Mouse (Mus musculus) c-Kit-negative CD71-positive TER-119-positive erythroid progenitor cells, embryonic 14.5 days (primary cell): ENCODE data around the gene Syde2.

Experiments used
- DNase-seq: peaks from one replicate; pipeline ENCODE4 v3.0.0-alpha.2; 2013; ENCODE audit warnings: low read depth, low spot score

Gene Syde2

GRCm38 (mm10) chr3:146053082-146053814 lies 65.6 kb downstream of the Syde2 start:
- DNase-seq: no peak

GRCm38 (mm10) chr3:146053873-146054272 lies 66.2 kb downstream of the Syde2 start:
- no peak for DNase-seq

- no peak for DNase-seq
Measured at GRCm38 (mm10) chr3:146057131-146057530, 69.5 kb downstream of the Syde2 start.

GRCm38 (mm10) chr3:146058263-146058662 lies 70.6 kb downstream of the Syde2 start:
- no peak for DNase-seq

GRCm38 (mm10) chr3:146059356-146059926 lies 71.8 kb downstream of the Syde2 start:
- DNase-seq: no peak

GRCm38 (mm10) chr3:146063146-146063545 lies 75.5 kb downstream of the Syde2 start:
- no peak for DNase-seq

- no peak for DNase-seq
Measured at GRCm38 (mm10) chr3:146069276-146069675, 81.6 kb downstream of the Syde2 start.
